Mouse (Mus musculus) neural tube, embryonic 11.5 days (tissue): ENCODE measurements around the gene Idh3g. TPM values are rescaled to one million over a fixed set of nuclear protein-coding genes. Genes with fewer than 3 reads are reported as not detected.
"Not testable (repeated sequence)": the region's sequence is repeated elsewhere in the genome, so short reads cannot be mapped to it uniquely, and the experiment has no call there.

ENCODE experiments used
- ATAC-seq: fragments of 200-750 bp; cut with Nextera tagmentation; 2 replicates; pipeline ENCODE4 v1.8.0; 2017; ENCODE audit warnings: moderate number of reproducible peaks, mild to moderate bottlenecking, moderate TSS enrichment, moderate library complexity; ENCODE audit not compliant: insufficient read depth, low FRiP score, low TSS enrichment
- DNase-seq: peaks from one replicate; pipeline ENCODE4 v3.0.0-alpha.2; 2015; ENCODE audit warnings: low spot score
- H3K27ac ChIP-seq: fragments of 300-500 bp; sonication (generic); 2 replicates; pipeline ENCODE4 v1.5.1; 2014; ENCODE audit warnings: low read depth, mild to moderate bottlenecking, low read length
- H3K27me3 ChIP-seq: fragments of 300-500 bp; sonication (generic); 2 replicates; pipeline ENCODE4 v1.6.1; 2014; ENCODE audit warnings: mild to moderate bottlenecking, low read length, mixed read lengths; ENCODE audit not compliant: control insufficient read depth, insufficient read depth
- H3K36me3 ChIP-seq: fragments of 300-500 bp; sonication (generic); 2 replicates; pipeline ENCODE4 v1.6.1; 2014; ENCODE audit warnings: mild to moderate bottlenecking, low read length, moderate library complexity, mixed read lengths; ENCODE audit not compliant: control insufficient read depth, insufficient read depth
- H3K4me1 ChIP-seq: fragments of 300-500 bp; sonication (generic); 2 replicates; pipeline ENCODE4 v1.6.1; 2014; ENCODE audit warnings: low read length, mixed read lengths; ENCODE audit not compliant: control insufficient read depth, insufficient read depth
- H3K4me2 ChIP-seq: fragments of 300-500 bp; sonication (generic); 2 replicates; pipeline ENCODE4 v1.6.1; 2014; ENCODE audit warnings: low read depth, mild to moderate bottlenecking, moderate library complexity
- H3K4me3 ChIP-seq: fragments of 300-500 bp; sonication (generic); 2 replicates; pipeline ENCODE4 v1.5.1; 2014; ENCODE audit warnings: low read depth, low read length
- H3K9ac ChIP-seq: fragments of 300-500 bp; sonication (generic); 2 replicates; pipeline ENCODE4 v1.6.1; 2014; ENCODE audit warnings: mild to moderate bottlenecking, low read length
- H3K9me3 ChIP-seq: fragments of 300-500 bp; sonication (generic); 2 replicates; pipeline ENCODE4 v1.6.1; 2016; ENCODE audit warnings: low read length; ENCODE audit not compliant: control insufficient read depth
- WGBS: fragments of 180-500 bp; shearing (Covaris S2); extraction: QIAGEN DNeasy Blood & Tissue Kit; methylation state at CpG from one replicate; pipeline ENCODE4 v1.1.7; 2014; 5-methylcytosine and 5-hydroxymethylcytosine counted together
- polyA plus RNA-seq: library from polyadenylated mRNA; unstranded; fragments of >200 nt; fragmentation: Nextera tagmentation; extraction: Ambion mirVana; gene quantifications from 2 replicates; pipeline ENCODE4 v1.2.1, GENCODE M21; 2014

Idh3g gene
- polyA plus RNA-seq, 1 experiment from 2014 or later = 197 TPM

- 69% methylated on average over 9 of the region's 9 CpGs for WGBS
- no peak overlapping the region for H3K4me2 ChIP-seq
- no peaks in the 10 kb centered on the region for H3K36me3 ChIP-seq
- no peak for DNase-seq
- H3K9me3 ChIP-seq = no peaks in the 10 kb centered on the region
- ATAC-seq = no peak
- H3K27me3 ChIP-seq = no peaks in the 10 kb centered on the region
- H3K27ac ChIP-seq = no peak overlapping the region
- no peaks in the 10 kb centered on the region for H3K4me1 ChIP-seq
- H3K9ac ChIP-seq = no peak overlapping the region
- H3K4me3 ChIP-seq = no peak overlapping the region
These were observed 19.4 kb downstream of the Idh3g start for GRCm38 (mm10) chrX:73767267-73767666.

GRCm38 (mm10) chrX:73765311-73765710 lies 21.4 kb downstream of the Idh3g start:
- ATAC-seq (no peak), DNase-seq (no peak)
- 70% methylated on average over 1 of the region's 1 CpGs for WGBS
- H3K27me3 ChIP-seq = no peaks in the 10 kb centered on the region
- no peaks in the 10 kb centered on the region for H3K4me1 ChIP-seq
- no peak overlapping the region for H3K4me3 ChIP-seq
- no peaks in the 10 kb centered on the region for H3K36me3 ChIP-seq
- no peak overlapping the region for H3K27ac ChIP-seq
- no peaks in the 10 kb centered on the region for H3K9me3 ChIP-seq
- no peak overlapping the region for H3K4me2 ChIP-seq
- H3K9ac ChIP-seq = no peak overlapping the region

- ATAC-seq (no peak), DNase-seq (no peak)
- Histone ChIP-seq H3K4me2 (no peak overlapping the region), H3K27me3 (no peaks in the 10 kb centered on the region), H3K9me3 (no peaks in the 10 kb centered on the region), H3K36me3 (no peaks in the 10 kb centered on the region), H3K9ac (no peak overlapping the region), H3K4me1 (no peaks in the 10 kb centered on the region), H3K27ac (no peak overlapping the region), H3K4me3 (no peak overlapping the region)
- WGBS = 85% methylated on average over 13 of the region's 13 CpGs
These were observed 27.9 kb downstream of the Idh3g start for GRCm38 (mm10) chrX:73758611-73759290.

- 71% methylated on average over 5 of the region's 5 CpGs for WGBS
- Histone ChIP-seq H3K4me3 (no peak within 1 kb of the TSS), H3K9me3 (no peaks in the 10 kb centered on the region), H3K4me2 (no peak within 1 kb of the TSS), H3K27ac (no peak within 1 kb of the TSS), H3K4me1 (no peaks in the 10 kb centered on the region), H3K36me3 (no peaks in the 10 kb centered on the region), H3K9ac (no peak within 1 kb of the TSS), H3K27me3 (no peaks in the 10 kb centered on the region)
- no peak for ATAC-seq
- no peak for DNase-seq
These were observed 30.2 kb downstream of the Idh3g start, which contains the start of gene Plxnb3 for GRCm38 (mm10) chrX:73756334-73757140. Plxnb3 (plus strand) TSS chrX:73757090.

GRCm38 (mm10) chrX:73748977-73749376 lies 37.7 kb downstream of the Idh3g start:
- ATAC-seq = no peak
- Histone ChIP-seq H3K27me3 (no peaks in the 10 kb centered on the region), H3K9ac (no peak overlapping the region), H3K27ac (no peak overlapping the region), H3K4me3 (no peak overlapping the region), H3K9me3 (no peaks in the 10 kb centered on the region), H3K36me3 (no peaks in the 10 kb centered on the region), H3K4me2 (no peak overlapping the region), H3K4me1 (no peaks in the 10 kb centered on the region)
- DNase-seq = no peak
- 100% methylated on average over 1 of the region's 1 CpGs for WGBS

- no peak for ATAC-seq
- no peaks in the 10 kb centered on the region for H3K4me1 ChIP-seq
These were observed 41.8 kb downstream of the Idh3g start for GRCm38 (mm10) chrX:73744774-73745481.

GRCm38 (mm10) chrX:73739841-73740240 lies 46.9 kb downstream of the Idh3g start:
- not testable (repeated sequence) for H3K4me2 ChIP-seq, DNase-seq, H3K27ac ChIP-seq, H3K36me3 ChIP-seq, H3K9me3 ChIP-seq, H3K4me3 ChIP-seq, H3K27me3 ChIP-seq, H3K4me1 ChIP-seq, ATAC-seq, H3K9ac ChIP-seq
- WGBS = 90% methylated on average over 7 of the region's 7 CpGs

More at GRCm38 (mm10) chrX:73744774-73745481, 41.8 kb downstream of the Idh3g start:
- Histone ChIP-seq H3K4me3 (no peak overlapping the region), H3K4me2 (no peak overlapping the region), H3K9me3 (no peaks in the 10 kb centered on the region), H3K9ac (no peak overlapping the region), H3K27me3 (no peaks in the 10 kb centered on the region), H3K36me3 (no peaks in the 10 kb centered on the region), H3K27ac (no peak overlapping the region)
- 100% methylated on average over 1 of the region's 1 CpGs for WGBS
- no peak for DNase-seq

- H3K36me3 ChIP-seq = no peaks in the 10 kb centered on the region
- DNase-seq = no peak
- no peak for ATAC-seq
- H3K4me2 ChIP-seq = no peak overlapping the region
- no peak overlapping the region for H3K27ac ChIP-seq
- H3K9me3 ChIP-seq = no peaks in the 10 kb centered on the region
- H3K4me3 ChIP-seq = no peak overlapping the region
- no peaks in the 10 kb centered on the region for H3K27me3 ChIP-seq
- 62% methylated on average over 5 of the region's 5 CpGs for WGBS
- H3K9ac ChIP-seq = no peak overlapping the region
- no peaks in the 10 kb centered on the region for H3K4me1 ChIP-seq
These were observed 47.5 kb downstream of the Idh3g start for GRCm38 (mm10) chrX:73739151-73739550.
